Mouse (Mus musculus) brain, embryonic 14.5 days (tissue): ENCODE data around the gene Ctnnd2.

Experiments used
- CTCF ChIP-seq: fragments of 200-500 bp; IDR thresholded peaks from 2 replicates; pipeline ENCODE4 v1.5.1; 2012; ENCODE audit warnings: inconsistent platforms, mild to moderate bottlenecking, moderate library complexity, borderline replicate concordance; ENCODE audit not compliant: insufficient read depth, insufficient read length; ENCODE audit errors: extremely low read depth
- POLR2A ChIP-seq: fragments of 200-500 bp; IDR thresholded peaks from 2 replicates; pipeline ENCODE4 v1.6.1; 2012; ENCODE audit warnings: mild to moderate bottlenecking, inconsistent platforms, borderline replicate concordance; ENCODE audit not compliant: poor library complexity, insufficient read depth, insufficient read length, severe bottlenecking; ENCODE audit errors: extremely low read depth

DNA sequence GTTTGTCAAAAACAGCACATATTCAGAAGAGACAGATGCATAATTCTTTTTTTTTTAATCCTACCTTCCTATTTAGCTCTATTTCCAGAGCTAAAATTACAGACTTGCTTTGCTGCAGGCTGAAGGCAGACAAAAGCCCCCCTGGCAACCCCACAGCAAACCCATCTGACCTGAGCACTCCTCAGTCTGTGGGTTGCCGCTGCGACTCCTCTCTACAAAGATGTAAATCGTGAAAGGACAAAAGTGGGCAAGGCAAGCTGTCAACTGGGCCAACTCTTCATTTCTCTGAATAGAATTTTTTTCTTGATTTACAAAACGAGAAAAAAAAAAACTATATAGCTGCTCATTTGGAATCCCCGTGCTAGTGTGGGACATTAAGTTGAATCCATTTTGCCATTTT lies 879.1 kb downstream of the Ctnnd2 start:
- TF ChIP-seq CTCF: no peak
- TF ChIP-seq POLR2A: no peak
